Mouse (Mus musculus) thymus, postnatal 4 days (tissue): Measurements from ENCODE around the gene Prex1.
A peak's percentile ranks its signal among the peaks of the same experiment; 100 is the strongest.

Experiments used
- DNase-seq: peaks from one replicate; pipeline ENCODE4 v3.0.0; 2021

Prex1 gene

GRCm38 (mm10) chr2:166658380-166658779, 55.3 kb downstream of the Prex1 start:
- DNase-seq = no peak

GRCm38 (mm10) chr2:166657451-166658011, 56.1 kb downstream of the Prex1 start:
- DNase-seq = no peak

- DNase-seq = peak; percentile 59
Measured at GRCm38 (mm10) chr2:166656630-166657029, 57.0 kb downstream of the Prex1 start.

GRCm38 (mm10) chr2:166655727-166656520, 57.7 kb downstream of the Prex1 start:
- DNase-seq = peak; percentile 81

- no peak for DNase-seq
Measured at GRCm38 (mm10) chr2:166655308-166655707, 58.3 kb downstream of the Prex1 start.

GRCm38 (mm10) chr2:166654875-166655274, 58.8 kb downstream of the Prex1 start:
- no peak for DNase-seq

GRCm38 (mm10) chr2:166653564-166653963, 60.1 kb downstream of the Prex1 start:
- no peak for DNase-seq

GRCm38 (mm10) chr2:166652672-166653071, 61.0 kb downstream of the Prex1 start:
- DNase-seq = no peak

- DNase-seq = peak; percentile 61
Measured at GRCm38 (mm10) chr2:166651317-166652030, 62.2 kb downstream of the Prex1 start.

GRCm38 (mm10) chr2:166650414-166650813, 63.2 kb downstream of the Prex1 start:
- peak; percentile 76 for DNase-seq

- DNase-seq = no peak
Measured at GRCm38 (mm10) chr2:166647242-166647641, 66.4 kb downstream of the Prex1 start.

- peak; percentile 68 for DNase-seq
Measured at GRCm38 (mm10) chr2:166646434-166647088, 67.1 kb downstream of the Prex1 start.

GRCm38 (mm10) chr2:166644816-166645215, 68.8 kb downstream of the Prex1 start:
- DNase-seq = no peak

GRCm38 (mm10) chr2:166642581-166642987, 71.0 kb downstream of the Prex1 start:
- peak; percentile 78 for DNase-seq

- no peak for DNase-seq
Measured at GRCm38 (mm10) chr2:166639750-166640149, 73.9 kb downstream of the Prex1 start.

GRCm38 (mm10) chr2:166638947-166639641, 74.5 kb downstream of the Prex1 start:
- no peak for DNase-seq

- DNase-seq = no peak
Measured at GRCm38 (mm10) chr2:166638079-166638800, 75.4 kb downstream of the Prex1 start.

- no peak for DNase-seq
Measured at GRCm38 (mm10) chr2:166637673-166637990, 76.0 kb downstream of the Prex1 start.

- peak; percentile 72 for DNase-seq
Measured at GRCm38 (mm10) chr2:166636867-166637672, 76.6 kb downstream of the Prex1 start.

- DNase-seq = no peak
Measured at GRCm38 (mm10) chr2:166635521-166635920, 78.1 kb downstream of the Prex1 start.
